Mouse (Mus musculus): ENCODE results near the gene Tom1.

The Tom1 gene

DNA sequence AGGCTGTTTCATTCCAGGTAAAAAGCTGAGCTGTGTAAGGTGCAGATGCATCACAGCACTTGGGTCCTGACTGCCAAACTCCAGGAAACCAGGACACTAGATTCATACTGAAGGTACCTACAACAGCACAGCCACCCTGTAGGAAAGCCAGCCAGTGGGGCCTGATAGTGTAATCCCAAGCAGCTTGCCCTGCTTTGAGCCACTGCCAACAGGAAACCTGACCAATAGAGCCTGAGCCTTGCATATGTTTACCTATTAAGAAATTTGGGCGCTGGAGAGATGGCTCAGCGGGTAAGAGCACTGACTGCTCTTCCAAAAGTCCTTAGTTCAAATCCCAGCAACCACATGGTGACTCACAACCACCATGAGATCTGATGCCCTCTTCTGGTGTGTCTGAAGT lies 8.7 kb downstream of the Tom1 start:
- in situ Hi-C loops (cut with MseI, MboI), result no loop called here

DNA sequence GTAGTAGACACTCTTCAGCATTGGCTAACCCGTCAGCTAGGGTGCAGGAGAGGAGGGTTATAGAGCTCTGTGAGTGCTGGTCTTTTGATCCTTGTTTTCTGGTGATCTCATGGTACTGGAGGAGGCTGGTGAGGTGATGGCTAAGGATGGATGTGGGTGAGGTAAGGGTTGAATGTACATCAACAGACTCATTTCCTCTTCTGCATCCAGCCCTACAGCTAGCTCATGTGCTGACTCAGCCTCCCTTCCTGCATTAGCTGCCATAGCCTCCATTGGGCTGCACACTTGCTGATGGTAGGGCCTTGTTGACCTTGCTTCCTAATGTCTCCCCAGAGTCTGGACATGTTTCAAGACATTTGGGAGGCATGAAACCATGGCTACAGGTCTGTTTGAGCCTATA lies 9.5 kb downstream of the Tom1 start:
- in situ Hi-C loops (cut with MseI, MboI), result no loop called here

DNA sequence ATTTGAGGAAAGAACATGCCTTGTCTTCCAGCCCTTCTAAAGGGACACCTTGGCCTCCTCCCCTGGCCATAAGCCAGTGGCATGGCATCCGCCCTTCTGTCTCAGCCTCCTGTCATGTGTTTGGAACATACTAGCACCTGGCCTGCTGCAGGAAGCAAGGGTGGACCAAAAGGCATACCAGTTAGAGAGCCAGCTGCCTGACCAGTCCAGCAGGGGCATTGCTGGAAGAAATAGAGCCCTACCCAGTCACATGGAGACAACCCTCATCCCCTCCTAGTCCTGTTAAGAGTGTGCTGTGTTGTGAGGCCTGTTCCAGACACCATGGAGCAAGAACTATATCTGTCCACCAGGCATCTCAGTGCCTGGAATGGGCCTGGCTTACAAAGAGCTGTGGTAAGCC lies 12.8 kb downstream of the Tom1 start:
- in situ Hi-C loops (cut with MseI, MboI), result no loop called here

DNA sequence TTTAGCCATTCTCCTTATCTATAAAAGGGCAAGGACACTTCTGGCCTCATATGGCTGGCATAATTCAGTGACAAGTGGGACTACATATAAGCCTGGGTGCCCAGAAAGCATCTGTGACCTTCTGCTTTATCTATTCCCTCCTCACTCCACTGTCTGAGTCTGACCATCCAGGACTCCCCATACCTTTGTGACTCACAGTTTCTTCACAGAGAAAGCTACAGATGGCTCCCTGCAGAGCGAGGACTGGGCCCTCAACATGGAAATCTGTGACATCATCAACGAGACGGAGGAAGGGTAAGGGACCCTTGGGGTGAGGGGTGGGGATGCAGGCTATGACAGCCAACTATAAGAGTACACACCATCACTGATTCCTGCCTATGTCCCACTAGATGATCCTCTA lies 14.3 kb downstream of the Tom1 start:
- in situ Hi-C loops (cut with MseI, MboI), result no loop called here

DNA sequence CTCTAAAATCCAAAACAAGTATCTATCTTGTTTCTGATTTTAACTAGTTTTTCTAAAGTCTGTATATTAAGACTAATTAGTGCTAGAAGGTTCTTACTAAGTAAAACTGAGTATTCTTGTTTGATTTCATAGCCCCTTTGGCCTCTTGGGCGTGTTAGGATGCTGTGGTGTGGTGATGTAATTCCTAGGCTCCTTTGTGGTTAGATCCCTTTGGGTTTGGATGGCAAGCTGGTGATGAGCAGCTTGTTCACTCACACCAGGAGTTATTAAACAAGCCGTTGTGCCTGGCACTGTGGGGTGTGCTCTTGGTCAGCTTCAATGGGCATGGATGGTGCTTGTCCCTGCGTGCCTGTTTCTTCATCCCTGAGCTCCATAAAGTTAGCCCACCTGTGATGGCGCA lies 19.8 kb downstream of the Tom1 start:
- in situ Hi-C loops (cut with MseI, MboI), result no loop called here

DNA sequence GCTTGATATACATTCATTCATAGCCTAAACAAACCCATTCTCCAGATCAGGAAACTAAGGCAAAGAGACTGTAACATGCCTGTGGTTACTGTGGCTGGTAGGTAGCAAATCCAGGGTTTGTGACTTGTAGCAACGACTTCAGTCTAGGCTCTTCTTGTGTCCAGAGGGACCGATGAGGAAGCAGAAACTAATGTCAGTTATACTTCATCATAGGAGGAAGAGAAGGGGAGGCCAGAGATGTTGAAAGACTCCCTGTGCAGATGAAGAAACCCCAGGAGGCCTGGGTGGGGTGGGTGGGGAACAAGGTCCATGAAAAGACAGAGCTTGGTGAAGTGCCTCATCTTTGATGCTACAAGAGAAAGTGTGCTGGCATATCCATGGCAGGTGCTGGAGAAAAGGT lies 22.2 kb downstream of the Tom1 start:
- in situ Hi-C loops (cut with MseI, MboI), result no loop called here

DNA sequence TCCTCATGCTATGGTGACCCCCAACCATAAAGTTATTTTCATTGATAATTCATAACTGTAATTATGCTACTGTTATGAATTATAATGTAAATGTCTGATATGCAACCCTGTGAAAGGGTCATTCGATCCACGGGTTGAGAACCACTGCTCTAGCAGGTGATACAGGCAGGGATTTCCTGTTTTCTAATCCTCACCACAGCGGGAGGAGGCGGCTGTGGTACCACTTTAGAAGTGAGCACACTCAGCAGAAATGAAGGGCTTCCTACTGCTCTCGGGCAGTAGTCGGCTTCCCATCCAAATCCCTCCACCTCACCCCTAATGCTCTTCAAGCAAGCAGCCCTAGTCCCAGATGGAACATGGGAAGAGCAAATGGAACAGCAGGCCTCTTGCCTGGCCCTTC lies 26.5 kb downstream of the Tom1 start:
- in situ Hi-C loops (cut with MseI, MboI), result no loop called here

DNA sequence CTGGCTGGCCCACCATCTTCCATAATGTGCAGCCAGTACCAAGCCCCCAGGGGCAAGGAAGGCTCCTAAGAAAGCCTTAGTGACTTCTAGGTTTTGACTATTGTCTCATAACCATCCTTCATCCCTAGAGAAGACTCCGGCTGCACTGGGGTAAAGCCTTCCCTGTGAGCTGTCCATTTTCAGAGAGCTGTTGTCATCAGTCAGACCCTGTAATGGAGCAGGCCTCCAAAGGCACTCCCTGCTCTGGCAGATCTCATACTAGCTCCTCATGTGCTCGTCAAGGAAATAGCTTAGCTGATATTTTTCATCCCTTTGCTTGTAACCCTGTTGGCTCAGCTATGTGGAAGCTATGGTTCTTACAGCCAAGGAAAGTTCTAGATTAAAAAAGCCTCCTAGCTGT lies 27.3 kb downstream of the Tom1 start:
- in situ Hi-C loops (cut with MseI, MboI), result no loop called here

DNA sequence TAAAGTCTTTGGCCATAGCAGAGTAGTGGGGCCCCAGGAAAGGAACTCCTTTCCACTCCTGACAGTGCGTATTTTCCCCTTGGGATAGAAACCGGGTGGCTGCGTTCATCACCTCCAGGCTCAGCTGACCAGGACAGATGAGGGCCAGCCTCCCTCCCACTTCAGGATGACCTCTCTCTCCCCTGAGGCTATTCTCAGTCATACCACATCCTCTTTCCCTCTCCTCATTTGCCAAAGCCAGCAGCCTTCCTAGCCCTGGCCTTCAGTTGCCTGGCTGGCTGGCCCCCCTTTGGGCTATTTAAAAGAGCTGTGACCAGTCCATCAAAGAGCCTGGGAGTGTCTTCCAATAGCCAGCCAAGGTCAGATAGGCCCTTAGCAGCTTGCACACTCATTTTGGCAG lies 29.8 kb downstream of the Tom1 start:
- in situ Hi-C loops (cut with MseI, MboI), result no loop called here

DNA sequence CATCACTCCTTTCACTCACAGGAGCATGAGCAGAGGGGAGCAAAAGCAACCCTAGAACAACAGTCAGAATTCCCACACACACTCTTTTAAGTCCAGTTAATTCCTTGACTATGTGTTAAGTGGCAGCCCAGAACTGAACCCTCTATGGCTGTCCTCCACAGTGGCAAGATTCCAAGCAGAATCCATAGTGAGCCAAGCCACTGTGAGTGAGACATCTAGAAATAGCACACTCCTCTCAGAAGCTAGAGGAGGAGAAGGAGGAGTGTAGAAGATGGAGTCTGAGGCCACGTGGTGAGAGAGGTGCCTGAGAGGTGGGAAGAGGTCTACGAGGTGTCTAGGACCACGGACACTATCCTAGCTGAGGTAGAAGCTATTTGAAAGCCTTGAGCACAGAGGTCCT lies 31.3 kb downstream of the Tom1 start:
- in situ Hi-C loops (cut with MseI, MboI), result no loop called here

DNA sequence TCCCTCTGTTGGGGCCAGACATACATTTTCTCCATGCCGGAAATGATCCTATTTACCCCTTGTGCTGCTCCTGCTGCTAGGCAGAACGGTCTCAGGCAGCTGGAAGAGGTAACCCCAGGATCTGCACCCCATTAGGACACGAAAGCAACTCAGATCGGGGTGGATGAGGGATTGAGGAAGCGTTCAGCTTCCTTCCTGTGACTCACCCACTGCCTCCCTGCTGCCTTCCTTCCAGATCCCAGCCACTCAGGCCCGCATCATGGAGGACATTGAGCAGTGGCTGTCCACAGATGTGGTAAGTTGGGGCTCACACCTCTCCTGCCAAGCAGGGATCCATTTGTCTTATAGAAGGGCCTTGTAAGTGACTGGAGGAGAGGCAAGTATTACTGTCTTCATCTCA lies 33.8 kb downstream of the Tom1 start:
- in situ Hi-C loops (cut with MseI, MboI), result no loop called here

DNA sequence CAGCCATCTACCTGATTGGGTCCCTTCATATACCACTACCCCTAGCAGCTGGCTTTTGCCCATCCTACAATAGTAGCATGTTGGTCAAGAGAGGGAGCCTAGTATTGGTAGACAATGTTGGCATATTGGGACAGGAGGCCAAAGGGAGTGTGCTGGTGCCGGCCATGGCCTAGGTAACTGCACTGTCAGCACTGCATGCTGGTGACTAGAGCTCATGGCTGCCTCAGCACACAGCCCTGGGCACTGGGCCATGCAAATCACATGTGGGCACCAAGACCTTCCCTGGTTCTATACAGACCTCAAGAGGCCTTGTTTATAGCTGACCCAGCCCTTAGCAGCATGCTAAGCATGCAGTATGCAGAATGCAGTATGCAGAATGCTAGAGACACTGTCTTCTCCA lies 36.8 kb downstream of the Tom1 start:
- in situ Hi-C loops (cut with MseI, MboI), result loop anchor here in 1 of 2 experiments (5.0 kb wide), 1 partner anchor 37 kb away; the partner anchor contains the start of gene Mcm5

DNA sequence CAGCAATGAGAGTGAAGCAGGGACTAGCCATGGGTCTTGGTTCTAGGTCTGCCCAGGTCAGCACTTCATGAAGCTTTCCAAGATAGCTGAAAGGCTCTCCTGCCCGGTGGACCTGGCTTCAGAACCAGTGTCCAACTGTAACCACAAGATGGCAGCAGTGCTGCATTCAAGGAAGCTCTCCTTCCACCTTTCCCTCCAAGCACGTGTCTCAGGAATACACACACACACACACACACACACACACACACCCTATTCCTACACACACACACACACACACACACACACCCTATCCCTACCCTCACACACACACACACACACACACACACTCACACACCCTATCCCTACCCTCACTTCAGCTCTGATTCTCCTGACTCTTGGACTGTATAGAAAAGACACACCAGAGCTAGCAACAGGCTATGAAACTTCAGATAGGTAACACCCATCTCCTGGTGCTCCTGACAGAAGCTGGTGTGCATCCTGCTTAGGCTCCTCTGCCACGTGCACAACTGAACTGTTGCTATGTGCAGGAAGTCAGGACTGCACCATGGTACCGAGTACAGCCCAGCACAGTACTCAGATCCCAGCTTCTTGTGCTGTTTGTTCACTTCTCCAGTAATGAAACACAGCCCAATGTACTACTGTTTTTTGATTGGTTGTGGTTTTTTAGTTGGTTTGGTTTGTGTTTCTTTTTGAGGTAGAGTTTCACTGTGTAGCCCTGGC lies 38.3 kb downstream of the Tom1 start:
- in situ Hi-C loops (cut with MseI, MboI), result loop anchor here in 1 of 2 experiments (5.0 kb wide), 1 partner anchor 36 kb away; the partner anchor contains the start of gene Mcm5

DNA sequence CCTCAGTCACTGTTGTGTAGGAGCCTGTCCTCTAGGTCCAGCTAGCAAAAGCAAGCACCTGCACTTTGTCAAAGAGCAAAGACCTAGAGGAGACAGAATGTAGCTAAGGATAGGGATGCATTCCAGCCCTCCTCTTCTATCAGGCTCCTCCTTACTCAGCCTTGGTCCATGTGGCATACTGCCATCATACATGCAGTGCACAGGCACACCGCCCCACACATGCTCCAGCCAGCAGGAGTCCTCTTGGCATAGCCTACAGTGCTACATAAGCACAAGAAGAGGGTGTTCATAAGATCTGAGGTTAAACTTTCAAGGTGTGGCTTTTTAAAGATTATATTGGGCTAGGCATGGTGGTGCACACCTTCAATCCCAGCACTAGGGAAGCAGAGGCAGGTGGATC lies 41.4 kb downstream of the Tom1 start:
- in situ Hi-C loops (cut with MseI, MboI), result loop anchor here in 1 of 2 experiments (5.0 kb wide), 1 partner anchor 32 kb away; the partner anchor contains the start of gene Mcm5

DNA sequence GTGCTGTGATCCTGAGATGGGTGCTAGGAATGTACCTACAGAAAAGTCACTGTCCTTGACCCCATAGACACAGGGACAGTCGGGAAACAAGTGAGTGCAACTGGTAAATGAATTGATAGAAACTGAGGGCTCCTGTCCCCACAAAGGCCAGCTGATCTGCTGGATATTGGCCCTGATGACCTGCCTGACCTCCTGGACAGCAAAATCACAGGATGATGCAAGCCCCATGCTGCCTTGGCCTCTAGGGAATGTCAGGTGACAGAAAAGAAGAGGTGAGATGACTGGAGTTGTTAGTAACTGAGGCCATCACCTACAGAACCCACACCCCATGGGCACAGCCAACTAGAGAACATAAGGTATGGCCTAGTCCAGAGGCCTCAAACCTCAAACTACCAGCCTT lies 44.7 kb downstream of the Tom1 start:
- in situ Hi-C loops (cut with MseI, MboI), result no loop called here

DNA sequence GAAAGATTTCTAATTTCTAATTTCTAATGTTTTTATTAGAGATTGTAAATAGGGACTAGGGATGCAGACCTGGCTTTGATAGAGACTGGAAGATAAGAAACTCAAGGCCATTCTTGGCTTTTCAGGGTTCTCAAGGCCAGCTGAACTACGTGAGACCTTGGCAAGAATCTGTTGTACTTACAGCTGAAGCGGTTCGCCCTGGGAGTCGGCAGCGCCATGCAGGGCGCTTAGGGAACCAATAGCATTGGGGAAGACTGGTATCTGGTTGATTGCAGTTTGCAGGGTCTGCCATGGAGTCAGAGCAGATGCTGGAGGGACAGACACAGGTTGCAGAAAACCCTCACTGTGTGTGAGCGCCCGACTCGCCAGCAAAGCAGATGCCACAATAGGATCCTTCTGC lies 45.3 kb downstream of the Tom1 start:
- in situ Hi-C loops (cut with MseI, MboI), result no loop called here

DNA sequence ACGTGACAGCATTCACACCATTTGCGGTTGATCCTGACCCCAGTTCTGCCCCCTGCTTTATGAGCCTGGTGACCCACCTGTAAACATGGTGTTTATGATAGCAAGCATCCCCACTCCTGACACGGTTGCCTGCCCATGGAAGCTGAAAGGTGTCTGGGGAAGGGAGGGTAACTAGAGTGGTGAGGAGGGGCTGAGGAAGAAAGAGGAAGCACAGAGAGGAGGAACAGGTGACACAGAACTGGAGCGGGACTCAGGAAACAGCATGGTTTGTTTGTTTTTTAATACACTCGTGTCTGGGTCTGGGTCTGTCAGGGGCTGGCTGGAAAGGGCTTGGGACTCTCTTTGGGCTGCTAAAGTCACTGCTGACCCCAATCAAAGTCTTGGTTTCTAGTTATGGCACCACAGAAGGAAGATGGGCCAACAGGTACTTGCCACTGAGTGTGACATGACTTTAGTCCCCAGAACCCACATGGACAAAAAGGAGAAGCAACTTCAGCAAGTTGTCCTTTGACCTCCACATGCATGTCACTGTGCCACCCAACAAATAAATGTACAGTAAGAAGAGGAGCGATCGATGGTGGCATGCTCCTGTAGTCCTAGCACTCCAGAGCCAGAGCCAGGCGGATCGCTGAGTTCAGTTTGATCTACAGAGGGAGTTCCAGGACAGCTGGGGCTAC lies 48.0 kb downstream of the Tom1 start:
- in situ Hi-C loops (cut with MseI, MboI), result no loop called here

DNA sequence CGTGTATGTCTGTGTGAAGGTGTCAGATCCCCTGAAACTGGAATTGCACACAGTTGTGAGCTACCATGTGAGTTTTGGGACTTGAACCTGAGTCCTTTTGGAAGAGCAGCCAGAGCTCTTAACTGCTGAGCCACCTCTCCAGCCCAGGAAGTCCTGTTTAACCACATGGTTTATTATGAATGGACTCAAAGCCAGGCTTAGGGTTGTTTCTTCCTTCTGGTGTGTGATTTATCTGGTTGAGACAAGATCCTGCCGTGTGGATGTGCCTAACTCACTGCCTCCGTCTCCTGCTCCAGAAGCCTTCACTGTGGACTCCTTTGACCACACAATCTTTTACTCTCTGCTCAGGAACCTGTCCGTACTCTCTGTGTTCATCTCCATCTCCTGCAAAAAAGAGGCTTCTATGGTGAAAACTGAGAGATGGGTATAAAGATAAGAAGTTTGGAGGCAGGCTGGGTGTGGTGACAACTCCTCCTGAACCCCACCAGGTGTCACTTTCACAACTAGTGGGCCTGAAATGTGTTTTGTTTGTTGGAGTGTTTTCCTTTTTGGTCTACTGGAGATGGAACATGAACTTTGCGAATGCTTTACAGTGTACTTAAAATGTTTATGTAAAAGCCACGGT lies 48.8 kb downstream of the Tom1 start:
- in situ Hi-C loops (cut with MseI, MboI), result no loop called here

DNA sequence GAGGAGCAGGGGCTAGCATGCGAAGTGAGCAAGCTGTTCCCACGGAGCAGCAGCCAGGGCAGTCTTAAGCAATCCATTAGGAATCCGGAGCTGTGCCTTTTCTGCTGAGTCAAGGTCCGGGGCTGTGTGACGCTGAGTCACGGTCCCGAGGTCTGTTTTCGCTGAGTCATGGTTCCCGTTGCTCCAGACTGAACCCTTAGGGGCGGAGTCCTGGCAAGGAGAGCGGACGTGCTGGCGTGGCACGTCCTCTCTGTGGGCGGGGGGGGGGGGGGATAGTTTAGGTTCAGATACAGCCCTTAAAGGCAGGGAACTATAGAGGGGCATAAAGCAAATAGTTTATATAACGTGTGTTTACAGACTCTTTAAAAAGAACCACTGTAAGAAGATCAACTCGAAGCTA lies 50.3 kb downstream of the Tom1 start:
- in situ Hi-C loops (cut with MseI, MboI), result no loop called here

DNA sequence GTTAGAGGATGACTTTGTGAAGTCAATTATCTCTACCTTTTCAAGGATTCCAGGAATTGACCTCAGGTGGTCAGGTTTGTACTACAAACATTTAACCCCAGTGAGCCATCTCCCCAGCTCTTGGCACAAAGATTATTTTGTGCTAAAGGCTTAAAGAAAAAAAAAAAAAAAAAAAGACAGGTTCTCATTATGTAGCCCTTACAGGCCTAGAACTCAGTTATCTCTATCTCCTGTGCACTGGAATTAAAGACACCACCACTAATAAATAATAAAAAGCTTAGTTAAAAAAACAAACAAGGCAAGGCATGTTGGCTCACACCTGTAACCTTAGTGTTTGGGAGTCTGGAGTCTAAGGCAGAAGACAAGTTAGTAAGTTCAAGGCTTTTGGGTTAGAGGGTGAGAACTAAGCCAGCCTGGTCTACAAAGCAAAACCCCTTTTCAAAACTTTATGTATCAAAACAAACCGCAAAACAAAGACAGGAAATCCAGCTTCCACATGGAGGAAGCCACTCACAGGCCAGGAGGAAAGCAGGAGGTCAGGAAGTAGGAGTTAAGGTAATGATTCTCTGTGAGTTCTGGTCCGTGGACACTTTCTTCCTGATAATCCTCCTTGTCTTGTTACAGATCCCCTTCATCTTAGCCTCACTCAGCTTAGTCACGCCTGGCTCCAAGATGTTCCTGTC lies 51.0 kb downstream of the Tom1 start:
- in situ Hi-C loops (cut with MseI, MboI), result no loop called here

DNA sequence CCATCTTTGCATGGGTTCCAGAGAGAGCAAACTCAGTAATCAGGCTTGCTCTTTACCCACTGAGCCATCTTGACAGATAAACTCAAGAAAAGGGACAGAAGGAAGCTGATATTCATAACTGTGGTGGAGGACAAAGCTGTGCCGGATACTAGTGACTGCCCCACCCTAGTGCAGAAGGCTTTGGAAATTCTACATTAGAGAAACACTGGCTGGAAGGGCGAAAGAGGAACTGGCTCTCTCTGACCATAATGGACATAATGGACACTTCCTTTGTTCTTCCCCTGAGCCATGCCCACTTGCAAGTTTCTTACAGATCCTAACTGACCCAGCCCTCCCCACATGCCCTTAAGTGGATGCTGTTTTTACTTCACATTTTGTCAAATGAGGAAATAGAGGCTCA lies 52.5 kb downstream of the Tom1 start:
- in situ Hi-C loops (cut with MseI, MboI), result no loop called here

DNA sequence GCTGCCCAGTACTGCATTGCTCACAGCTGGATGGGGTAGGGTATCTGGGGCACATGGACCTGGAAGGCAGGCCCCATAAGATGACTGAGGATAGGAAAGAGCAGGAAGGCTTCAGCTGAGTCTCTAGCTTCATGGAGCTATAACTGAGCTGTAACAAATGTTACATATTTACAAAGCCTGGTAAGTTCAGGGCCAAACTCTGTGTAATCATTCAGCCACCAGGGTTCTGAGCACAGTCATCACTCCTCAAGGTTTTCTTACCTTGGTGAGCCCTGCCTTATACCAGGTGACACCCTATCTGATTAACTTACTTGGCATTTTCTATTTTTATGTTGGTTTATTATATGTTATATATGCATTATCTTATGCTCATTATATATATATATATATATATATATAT lies 53.6 kb downstream of the Tom1 start:
- in situ Hi-C loops (cut with MseI, MboI), result no loop called here
